Mouse (Mus musculus): Measurements from ENCODE around the gene Bmpr1a.

- TF ChIP-seq POLR2A (IDR thresholded peaks at IDR 0.05; ENCODE audit: low read depth, low read length) (no peak), CTCF (IDR thresholded peaks at IDR 0.05; ENCODE audit: extremely low read depth, insufficient read length, insufficient replicate concordance, low read depth, low read length) (no peak)
Measured at GRCm38 (mm10) chr14:34511901-34512300, 8.8 kb upstream of the Bmpr1a start.

Data from small intestine, adult 2 months (tissue).